Mouse (Mus musculus) megakaryocyte, embryonic 14.5 days (primary cell): ENCODE data around the gene Agap1.

ENCODE experiments used
- FLI1 ChIP-seq: IDR thresholded peaks from 2 replicates; pipeline ENCODE4 v1.6.1; 2012; ENCODE audit warnings: low read length, inconsistent platforms, mixed read lengths
- GATA1 ChIP-seq: IDR thresholded peaks from 3 replicates; pipeline ENCODE4 v1.6.1; 2012; ENCODE audit warnings: mixed read lengths, low read length, inconsistent platforms, borderline replicate concordance

DNA sequence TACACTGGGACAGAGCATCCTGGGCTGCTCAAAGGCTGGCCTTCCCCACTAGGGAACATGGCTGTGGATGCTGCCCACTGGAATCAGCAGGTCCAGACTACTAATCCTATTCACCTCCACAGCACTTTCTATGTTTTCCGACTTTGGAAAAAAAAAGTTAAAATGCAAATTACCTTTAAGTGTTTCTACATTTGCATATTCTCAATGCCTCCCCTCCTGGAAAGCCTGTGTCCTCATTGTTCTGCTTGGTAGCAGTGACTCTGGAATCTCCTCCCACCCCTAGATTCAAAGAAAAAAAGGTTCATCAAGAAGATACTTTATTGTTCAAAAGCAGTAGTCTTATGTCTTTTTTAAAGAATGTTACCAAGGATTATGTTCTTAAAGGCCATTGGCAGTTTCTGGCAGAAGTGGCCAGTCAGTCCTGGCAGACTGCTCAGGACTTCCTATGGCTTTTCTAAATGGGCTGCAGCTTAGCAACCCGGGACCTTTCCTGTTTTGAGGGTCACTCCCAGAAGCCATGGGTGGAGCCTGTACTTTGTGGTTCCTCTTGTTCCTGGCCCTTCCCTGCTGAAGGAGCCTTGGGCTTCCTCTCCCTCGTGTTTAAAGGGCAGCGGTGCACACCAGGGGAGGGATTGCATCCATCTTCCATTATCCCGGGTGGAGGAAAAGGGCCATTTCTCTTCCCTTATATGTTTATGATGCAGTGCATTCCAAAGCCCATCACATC, 421.9 kb downstream of the Agap1 start:
- TF ChIP-seq FLI1 (no peak), GATA1 (no peak)
